Mouse (Mus musculus): ENCODE data around the gene Gpr152. TPM values are rescaled to one million over a fixed set of nuclear protein-coding genes. Genes with fewer than 3 reads are reported as not detected.

Gene Gpr152
- total and polyA plus RNA-seq, 3 experiments: 0.03 TPM; not detected in 2

DNA sequence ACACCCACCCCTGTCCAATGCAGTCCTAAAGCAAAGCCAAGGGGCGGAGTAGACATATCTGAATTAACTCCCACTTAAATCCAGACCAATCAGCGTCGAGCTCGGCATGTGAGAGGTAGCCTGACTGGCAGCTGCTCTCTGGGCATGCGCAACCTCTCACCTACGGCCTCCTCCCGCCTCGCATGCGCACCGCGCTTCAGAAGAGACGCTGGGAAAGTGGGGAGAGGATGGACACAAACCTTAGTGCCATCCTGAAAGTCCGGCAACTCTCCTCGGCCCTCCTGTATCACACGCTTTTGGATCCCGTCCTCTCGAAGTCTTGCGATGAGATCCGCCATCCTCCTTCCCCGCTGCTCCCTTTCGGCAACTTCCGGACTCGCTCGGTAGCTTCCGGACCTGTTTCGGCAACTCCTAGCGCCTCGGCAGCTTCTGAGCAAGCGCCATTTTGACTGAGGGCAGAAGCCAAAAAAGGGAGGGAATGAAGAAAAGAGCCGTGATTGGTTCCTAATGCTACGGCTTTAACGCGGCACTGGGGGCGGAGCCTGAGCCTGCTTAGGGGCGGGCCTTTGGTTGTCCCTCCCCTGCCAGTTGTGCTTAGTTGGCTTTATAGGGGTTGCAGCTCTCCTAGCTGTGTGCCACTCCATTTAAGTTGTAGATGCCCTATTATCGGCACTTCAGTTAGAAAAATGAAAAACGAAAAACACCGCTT is 18.3 kb upstream of the Gpr152 start:
- H3K27me3 ChIP-seq (ENCODE audit: control insufficient read depth in 1 of 2, insufficient read depth in 2 of 2, low read length in 2 of 2): no peaks in the 10 kb centered on the region
- peak overlapping the region; percentile 95 for H3K27ac ChIP-seq (ENCODE audit: control insufficient read depth, low read depth, low read length)
- no peaks in the 10 kb centered on the region for H3K9me3 ChIP-seq (replicated peaks; ENCODE audit: insufficient read depth, low read length)
- H3K36me3 ChIP-seq (ENCODE audit: control insufficient read depth in 1 of 2, insufficient read depth in 2 of 2, low read length in 2 of 2): peaks cover 0 to 38% of the 10 kb centered on the region in 2 experiments; a peak in 2 of 4 replicates
- peak overlapping the region; percentile 54 to 64 for H3K4me3 ChIP-seq (ENCODE audit: control insufficient read depth in 1 of 2, insufficient read depth in 1 of 2, low read depth in 2 of 2, low read length in 2 of 2)
- DNase-seq (ENCODE audit: low read depth, low spot score): peak; percentile 99
- peak overlapping the region; percentile 65 for H3K9ac ChIP-seq (ENCODE audit: control insufficient read depth, low read depth, low read length, poor library complexity, severe bottlenecking)
- H3K4me1 ChIP-seq (ENCODE audit: control insufficient read depth in 1 of 2, insufficient read depth in 2 of 2, low read length in 2 of 2): peaks cover 25 to 27% of the 10 kb centered on the region in 2 experiments
- H3K79me2 ChIP-seq (ENCODE audit: control insufficient read depth, insufficient read depth, low read length, poor library complexity): peaks cover 6% of the 10 kb centered on the region
- no peak for TF ChIP-seq SMC3 (IDR thresholded peaks at IDR 0.05; ENCODE audit: low read depth, low read length)
- no peak for TF ChIP-seq MAZ (IDR thresholded peaks at IDR 0.05; ENCODE audit: low read depth, low read length)
- peak; percentile 32; the same call in 1 of the 2 replicates for TF ChIP-seq MYC (IDR thresholded peaks at IDR 0.05; ENCODE audit: low read depth, low read length)
- no peak for TF ChIP-seq GABPA (IDR thresholded peaks at IDR 0.05; ENCODE audit: low read depth, low read length)
- no peak for TF ChIP-seq EP300 (IDR thresholded peaks at IDR 0.05; ENCODE audit: low read depth in 1 of 2, low read length in 2 of 2)
- no peak for TF ChIP-seq USF2 (IDR thresholded peaks at IDR 0.05; ENCODE audit: borderline replicate concordance in 1 of 2, insufficient read depth in 1 of 2, low read depth in 1 of 2, low read length in 2 of 2)
- TF ChIP-seq ZMIZ1 (IDR thresholded peaks at IDR 0.05; ENCODE audit: low read depth, low read length): peak; percentile 84
- TF ChIP-seq TCF12 (IDR thresholded peaks at IDR 0.05; ENCODE audit: low read depth, low read length): peak; percentile 65
- peak; percentile 3 for TF ChIP-seq MXI1 (IDR thresholded peaks at IDR 0.05; ENCODE audit: low read depth, low read length)
- no peak for TF ChIP-seq CHD1 (IDR thresholded peaks at IDR 0.05; ENCODE audit: low read depth, low read length)
- no peak for TF ChIP-seq MEF2A (IDR thresholded peaks at IDR 0.05; ENCODE audit: extremely low read depth, insufficient replicate concordance, low read depth, low read length, poor library complexity, severe bottlenecking)
- TF ChIP-seq JUND (IDR thresholded peaks at IDR 0.05; ENCODE audit: low read depth, low read length): no peak
- no peak for TF ChIP-seq UBTF (IDR thresholded peaks at IDR 0.05; ENCODE audit: borderline replicate concordance, insufficient read depth, low read depth, low read length)
- TF ChIP-seq SIN3A (IDR thresholded peaks at IDR 0.05; ENCODE audit: low read length): peak; percentile 54
- TF ChIP-seq BHLHE40 (IDR thresholded peaks at IDR 0.05; ENCODE audit: borderline replicate concordance, low read depth, low read length): no peak
- no peak for TF ChIP-seq ZKSCAN1 (IDR thresholded peaks at IDR 0.05; ENCODE audit: low read depth, low read length)
- no peak for TF ChIP-seq CHD2 (IDR thresholded peaks at IDR 0.05; ENCODE audit: low read length)
- TF ChIP-seq ZNF384 (IDR thresholded peaks at IDR 0.05; ENCODE audit: low read depth, low read length): no peak; the same call in 1 of the 2 replicates
- TF ChIP-seq MAFK (IDR thresholded peaks at IDR 0.05; ENCODE audit: borderline replicate concordance, low read depth, low read length): no peak
- TF ChIP-seq POLR2A (IDR thresholded peaks at IDR 0.05; ENCODE audit: control insufficient read depth in 1 of 2, insufficient read depth in 1 of 2, low read depth in 1 of 2, low read length in 2 of 2, poor library complexity in 1 of 2): peak in 1 of 2 experiments; percentile 58; a peak in 2 of 4 replicates
- no peak for TF ChIP-seq USF1 (IDR thresholded peaks at IDR 0.05; ENCODE audit: low read depth, low read length)
- TF ChIP-seq RAD21 (IDR thresholded peaks at IDR 0.05; ENCODE audit: low read depth, low read length): no peak
- peak; percentile 53 for TF ChIP-seq TBP (IDR thresholded peaks at IDR 0.05; ENCODE audit: low read depth, low read length)
- no peak for TF ChIP-seq CTCF (IDR thresholded peaks at IDR 0.05 in 2 of 3, conservative IDR thresholded peaks at IDR 0.05 in 1 of 3; ENCODE audit: control insufficient read depth in 1 of 3, insufficient read depth in 1 of 3, low read depth in 2 of 3, low read length in 3 of 3, poor library complexity in 1 of 3, severe bottlenecking in 1 of 3)
- no peak for TF ChIP-seq TAL1 (IDR thresholded peaks at IDR 0.05; ENCODE audit: low read length)
- TF ChIP-seq HCFC1 (IDR thresholded peaks at IDR 0.05; ENCODE audit: low read depth, low read length): peak; percentile 95
- peak; percentile 86 for TF ChIP-seq KAT2A (conservative IDR thresholded peaks at IDR 0.05; ENCODE audit: low read depth, low read length)
- TF ChIP-seq ELF1 (IDR thresholded peaks at IDR 0.05; ENCODE audit: low read depth, low read length): peak; percentile 87
- no peak for TF ChIP-seq POLR2AphosphoS5 (IDR thresholded peaks at IDR 0.05; ENCODE audit: borderline replicate concordance, low read depth, low read length)
- TF ChIP-seq POLR2AphosphoS2 (IDR thresholded peaks at IDR 0.05; ENCODE audit: low read length): 0 out of 2 replicates have a peak, but pooled peaks have one; percentile 58
- no peak for TF ChIP-seq ZC3H11A (IDR thresholded peaks at IDR 0.05; ENCODE audit: low read depth, low read length)
- peak; percentile 31; the same call in 1 of the 2 replicates for TF ChIP-seq NELFE (IDR thresholded peaks at IDR 0.05; ENCODE audit: low read depth, low read length)
- TF ChIP-seq ETS1 (IDR thresholded peaks at IDR 0.05; ENCODE audit: low read depth, low read length): 0 out of 2 replicates have a peak, but pooled peaks have one; percentile 28
- TF ChIP-seq RCOR1 (IDR thresholded peaks at IDR 0.05; ENCODE audit: low read depth, low read length): no peak
- peak; percentile 100 for TF ChIP-seq MAX (IDR thresholded peaks at IDR 0.05; ENCODE audit: low read length)
- 0 out of 2 replicates have a peak, but pooled peaks have one; percentile 40 for TF ChIP-seq E2F4 (IDR thresholded peaks at IDR 0.05; ENCODE audit: borderline replicate concordance, low read depth, low read length)

Data from MEL (cell line).